Mouse (Mus musculus): Measurements from ENCODE around the gene Gm21738. TPM values are rescaled to one million over a fixed set of nuclear protein-coding genes. Genes with fewer than 3 reads are reported as not detected.
"Not testable (repeated sequence)": the region's sequence is repeated elsewhere in the genome, so short reads cannot be mapped to it uniquely, and the experiment has no call there.

The Gm21738 gene
- 1 to 10 TPM in 1 of 2 experiments, under 1 TPM in 1; 0.86 to 1.7 TPM for total RNA-seq (2021)
- long read RNA-seq, experiment 1: 0 reads
- long read RNA-seq, experiment 2: 0 reads

- not testable (repeated sequence) for DNase-seq
Measured at GRCm38 (mm10) chr14:19418830-19419229, at the start of gene Gm21738. TSS of gene Gm21738 (minus strand) at chr14:19418930.

GRCm38 (mm10) chr14:19383741-19384140 is 35.0 kb downstream of the Gm21738 start:
- not testable (repeated sequence) for DNase-seq

Other genes with a start within 250 kb of the Gm21738 start
- gene Gm2244, start 131.0 kb upstream of the Gm21738 start, total RNA-seq (2021): not detected
- under 1 TPM; 0.89 to 0.93 TPM for gene Gm2237, start 166.2 kb upstream of the Gm21738 start, total RNA-seq (2021)
- not detected for gene Gm5458, start 183.7 kb upstream of the Gm21738 start, total RNA-seq (2021)